Comparison of ENCODE assay signal across 12 mouse cellular contexts in genomic region chr17:25084835-25085385, GRCm38 (mm10). TPM values are rescaled to one million over a fixed set of nuclear protein-coding genes. Genes with fewer than 3 reads are reported as not detected.
A peak's percentile ranks its signal among the peaks of the same experiment; 100 is the strongest.
DNase-seq lines count a peak whose midpoint lies in the region; ATAC-seq and TF ChIP-seq lines count a peak whose summit lies in the region.
"Had no signal": no experiment of that assay in that cellular context is flagged by ENCODE, and none has a peak within 500 bp of the region (broad histone marks: within the 10 kb centered on the region; RNA-seq: fewer than 3 reads in every experiment).

No protein-coding gene starts in this region.

- peaks cover 39% of the 10 kb centered on the region for H3K4me1 ChIP-seq in intestine, embryonic 14.5 days (replicated peaks; ENCODE audit: control insufficient read depth, insufficient read depth, low read length)
- H3K4me1 ChIP-seq in intestine, postnatal 0 days (replicated peaks; ENCODE audit: control insufficient read depth, insufficient read depth, low read length): no peaks in the 10 kb centered on the region
- peaks cover 38% of the 10 kb centered on the region for H3K4me1 ChIP-seq in liver, embryonic 16.5 days (ENCODE audit: control insufficient read depth, low read depth, low read length)
- H3K4me1 ChIP-seq: neural tube, embryonic 12.5 days had no signal

- no peak for DNase-seq in intestine, embryonic 14.5 days (ENCODE audit: low spot score)
- DNase-seq in adrenal gland, postnatal 36 days: peak; percentile 45 to 55
- DNase-seq in gastrocnemius, adult 2 months: peak; percentile 80
- no peak for DNase-seq in spleen, postnatal 14 days (ENCODE audit: low spot score in 2 of 2)
- DNase-seq in retina, embryonic 14.5 days (ENCODE audit: low spot score): no peak
- DNase-seq: kidney, postnatal 10 days; lung, adult 18-20 months; spleen, adult 18-20 months had no signal

- WGBS in intestine, embryonic 14.5 days: 79% methylated on average over 13 of the region's 13 CpGs
- WGBS in intestine, postnatal 0 days: 77% methylated on average over 13 of the region's 13 CpGs
- 78% methylated on average over 13 of the region's 13 CpGs for WGBS in liver, embryonic 16.5 days (ENCODE audit: insufficient replicate concordance)

- H3K9ac ChIP-seq in intestine, embryonic 14.5 days (ENCODE audit: low read length): no peak overlapping the region
- no peak overlapping the region for H3K9ac ChIP-seq in intestine, postnatal 0 days (ENCODE audit: low read depth, low read length)
- no peak overlapping the region; the same call in 1 of the 2 replicates for H3K9ac ChIP-seq in liver, embryonic 16.5 days (ENCODE audit: low read depth, low read length)
- H3K9ac ChIP-seq: neural tube, embryonic 12.5 days had no signal

- ATAC-seq in intestine, embryonic 14.5 days (replicated peaks; ENCODE audit: low FRiP score, low TSS enrichment, low read depth): no peak
- ATAC-seq in intestine, postnatal 0 days: no peak
- no peak for ATAC-seq in liver, embryonic 16.5 days (ENCODE audit: low read depth)

- no peaks in the 10 kb centered on the region for H3K9me3 ChIP-seq in intestine, embryonic 14.5 days (ENCODE audit: control insufficient read depth, low read length)
- no peaks in the 10 kb centered on the region for H3K9me3 ChIP-seq in intestine, postnatal 0 days (ENCODE audit: control insufficient read depth)
- no peaks in the 10 kb centered on the region for H3K9me3 ChIP-seq in liver, embryonic 16.5 days (replicated peaks; ENCODE audit: control insufficient read depth, low read length)
- H3K9me3 ChIP-seq: G1E; neural tube, embryonic 12.5 days had no signal

- intact Hi-C loops in gastrocnemius, adult 2 months (cut with DNase I): no loop called here

- no peak for TF ChIP-seq CTCF in intestine, postnatal 0 days (IDR thresholded peaks at IDR 0.05; ENCODE audit: low read depth)
- peak; percentile 52 for TF ChIP-seq CTCF in gastrocnemius, adult 2 months (IDR thresholded peaks at IDR 0.05)

- H3K36me3 ChIP-seq in intestine, embryonic 14.5 days (ENCODE audit: control insufficient read depth, insufficient read depth, low read length): peaks cover 13% of the 10 kb centered on the region; the same call in 1 of the 2 replicates
- H3K36me3 ChIP-seq in intestine, postnatal 0 days (ENCODE audit: control insufficient read depth, insufficient read depth): peaks cover 6% of the 10 kb centered on the region; the same call in 1 of the 2 replicates
- no peaks in the 10 kb centered on the region for H3K36me3 ChIP-seq in liver, embryonic 16.5 days (ENCODE audit: control insufficient read depth, insufficient read depth)

- H3K4me3 ChIP-seq in intestine, embryonic 14.5 days (ENCODE audit: low read depth, low read length): no peak overlapping the region
- no peak overlapping the region for H3K4me3 ChIP-seq in intestine, postnatal 0 days (ENCODE audit: low read depth, low read length)
- H3K4me3 ChIP-seq in gastrocnemius, adult 2 months: no peak overlapping the region
- no peak overlapping the region for H3K4me3 ChIP-seq in liver, embryonic 16.5 days (ENCODE audit: low read depth, low read length)
- H3K4me3 ChIP-seq: neural tube, embryonic 12.5 days had no signal

- no peaks in the 10 kb centered on the region for H3K27me3 ChIP-seq in intestine, embryonic 14.5 days (replicated peaks; ENCODE audit: control insufficient read depth, insufficient read depth, low read length)
- no peaks in the 10 kb centered on the region for H3K27me3 ChIP-seq in intestine, postnatal 0 days (replicated peaks; ENCODE audit: control insufficient read depth, insufficient read depth, low read length)
- no peaks in the 10 kb centered on the region for H3K27me3 ChIP-seq in liver, embryonic 16.5 days (ENCODE audit: control insufficient read depth, insufficient read depth, low read depth, low read length)
- H3K27me3 ChIP-seq: neural tube, embryonic 12.5 days had no signal

- peak overlapping the region; percentile 98 for H3K27ac ChIP-seq in intestine, embryonic 14.5 days (ENCODE audit: low read depth)
- no peak overlapping the region for H3K27ac ChIP-seq in intestine, postnatal 0 days (ENCODE audit: low read depth, low read length)
- peak overlapping the region; percentile 95 for H3K27ac ChIP-seq in gastrocnemius, adult 2 months
- peak overlapping the region; percentile 35 for H3K27ac ChIP-seq in liver, embryonic 16.5 days (ENCODE audit: low read length)
- H3K27ac ChIP-seq: neural tube, embryonic 12.5 days had no signal

- H3K4me2 ChIP-seq in intestine, embryonic 14.5 days (ENCODE audit: low read length): no peak overlapping the region
- H3K4me2 ChIP-seq in intestine, postnatal 0 days (replicated peaks; ENCODE audit: low read depth): no peak overlapping the region
- no peak overlapping the region for H3K4me2 ChIP-seq in liver, embryonic 16.5 days (ENCODE audit: low read depth, low read length)
- H3K4me2 ChIP-seq: neural tube, embryonic 12.5 days had no signal

RNA-seq across cellular contexts. Expression of gene Tmem204, which starts 1.5 kb away (rescaled TPM):
- polyA plus RNA-seq in intestine, embryonic 14.5 days (2014; fragmentation: Nextera tagmentation; extraction: Ambion mirVana): 23.5 and 24.2 TPM in 2 replicates
- 14.5 and 15.8 TPM in 2 replicates for polyA plus RNA-seq in intestine, postnatal 0 days (2015; fragmentation: Nextera tagmentation; extraction: Ambion mirVana)
- total RNA-seq in adrenal gland, postnatal 36 days (2021): 10 to 100 TPM; 31.4 to 39.7 TPM
- total RNA-seq in gastrocnemius, adult 2 months (2021): 10 to 100 TPM in 1 of 2 experiments, 1 to 10 TPM in 1; 8.3 to 21.5 TPM
- 6.2 and 7.3 TPM in 2 replicates for polyA plus RNA-seq in liver, embryonic 16.5 days (2015; fragmentation: Nextera tagmentation; extraction: Ambion mirVana)
- polyA plus RNA-seq: G1E had no signal

RNA-seq across cellular contexts. Expression of gene Telo2, which starts 30.9 kb away (rescaled TPM):
- polyA plus RNA-seq in intestine, embryonic 14.5 days (2014; fragmentation: Nextera tagmentation; extraction: Ambion mirVana): 36.7 and 42.3 TPM in 2 replicates
- 7.6 and 8.7 TPM in 2 replicates for polyA plus RNA-seq in intestine, postnatal 0 days (2015; fragmentation: Nextera tagmentation; extraction: Ambion mirVana)
- total RNA-seq in adrenal gland, postnatal 36 days (2021): 10 to 100 TPM; 19.7 to 22.4 TPM
- total RNA-seq in gastrocnemius, adult 2 months (2021): 10 to 100 TPM in 1 of 2 experiments, 1 to 10 TPM in 1; 4.5 to 11.4 TPM
- polyA plus RNA-seq in liver, embryonic 16.5 days (2015; fragmentation: Nextera tagmentation; extraction: Ambion mirVana): 12.2 TPM in 2 replicates

RNA-seq across cellular contexts. Expression of gene Ptx4, which starts 35.6 kb away (rescaled TPM):
- polyA plus RNA-seq in intestine, embryonic 14.5 days (2014; fragmentation: Nextera tagmentation; extraction: Ambion mirVana): not detected in 2 replicates
- 0.25 and 0.27 TPM in 2 replicates for polyA plus RNA-seq in intestine, postnatal 0 days (2015; fragmentation: Nextera tagmentation; extraction: Ambion mirVana)
- total RNA-seq in adrenal gland, postnatal 36 days (2021): not detected
- 1 to 10 TPM; 2.2 to 6.1 TPM for total RNA-seq in gastrocnemius, adult 2 months (2021)
- polyA plus RNA-seq in liver, embryonic 16.5 days (2015; fragmentation: Nextera tagmentation; extraction: Ambion mirVana): not detected in 2 replicates
- polyA plus RNA-seq: G1E; neural tube, embryonic 12.5 days had no signal

RNA-seq across cellular contexts. Expression of gene Clcn7, which starts 48.3 kb away (rescaled TPM):
- 20.0 and 22.0 TPM in 2 replicates for polyA plus RNA-seq in intestine, embryonic 14.5 days (2014; fragmentation: Nextera tagmentation; extraction: Ambion mirVana)
- 18.5 and 21.7 TPM in 2 replicates for polyA plus RNA-seq in intestine, postnatal 0 days (2015; fragmentation: Nextera tagmentation; extraction: Ambion mirVana)
- 10 to 100 TPM; 42.0 to 43.8 TPM for total RNA-seq in adrenal gland, postnatal 36 days (2021)
- total RNA-seq in gastrocnemius, adult 2 months (2021): 10 to 100 TPM; 16.2 to 19.2 TPM
- polyA plus RNA-seq in liver, embryonic 16.5 days (2015; fragmentation: Nextera tagmentation; extraction: Ambion mirVana): 9.9 and 10.3 TPM in 2 replicates

Comparison
In these comparisons a context has a peak if more than half of its experiments do, and no peak if none do; other contexts are left out.
1. DNase-seq: peak in adrenal gland, postnatal 36 days (2 of 2) and gastrocnemius, adult 2 months (single experiment); none in intestine, embryonic 14.5 days (single experiment), spleen, postnatal 14 days (0 of 2) and retina, embryonic 14.5 days (single experiment).